Mouse (Mus musculus): Measurements from ENCODE around the gene U2af2.

The U2af2 gene

DNA sequence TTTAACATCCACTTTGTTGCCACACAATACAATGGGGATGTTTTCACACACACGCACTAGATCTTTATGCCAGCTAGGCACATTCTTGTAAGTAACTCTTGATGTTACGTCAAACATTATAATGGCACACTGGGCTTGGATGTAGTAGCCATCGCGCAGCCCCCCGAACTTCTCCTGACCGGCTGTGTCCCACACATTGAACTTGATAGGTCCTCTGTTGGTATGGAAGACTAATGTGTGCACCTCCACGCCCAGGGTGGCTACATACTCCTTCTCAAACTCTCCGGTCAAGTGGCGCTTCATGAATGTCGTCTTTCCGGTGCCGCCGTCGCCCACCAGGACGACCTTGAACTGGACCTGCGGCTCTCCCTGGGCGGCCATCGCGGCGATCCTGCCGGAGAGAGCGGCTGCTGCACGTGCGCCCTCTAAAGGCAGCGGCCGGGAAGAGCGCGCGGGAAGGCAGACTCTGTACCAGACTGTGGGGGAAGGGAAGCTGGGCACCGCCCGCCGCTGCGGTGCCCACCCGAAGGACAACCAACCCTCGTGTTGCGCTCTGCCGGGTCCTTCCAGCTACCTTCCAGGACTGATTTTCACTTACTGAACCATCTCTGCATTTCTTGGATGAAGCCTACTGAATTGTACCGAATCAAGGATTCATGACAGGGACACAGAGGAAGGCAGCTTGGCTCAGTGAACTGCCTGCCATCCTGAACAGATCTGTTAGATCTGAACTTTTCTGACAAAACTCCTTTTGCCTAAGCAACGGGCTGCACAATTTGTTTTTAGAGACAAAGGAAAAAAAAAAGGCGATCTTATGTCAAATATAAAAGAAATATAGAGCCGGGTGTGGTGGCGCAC, 63.8 kb downstream of the U2af2 start, which contains the start of gene Rasl2-9:
Gene Rasl2-9 (minus strand): TSS at position 402 of the 858 bp plus-strand sequence.
- DNase-seq: peak; percentile 74

All from right cerebral cortex, adult 18-20 months (tissue).